Mouse (Mus musculus) C2C12 (cell line): Measurements from ENCODE around the gene Sptssa. TPM values are rescaled to one million over a fixed set of nuclear protein-coding genes. Genes with fewer than 3 reads are reported as not detected.

Source experiments
- H3K27me3 ChIP-seq: one replicate; pipeline ENCODE4 v1.6.1; 2011; ENCODE audit not compliant: control insufficient read depth, insufficient read depth, insufficient read length
- H3K36me3 ChIP-seq: one replicate; pipeline ENCODE4 v1.6.1; 2011; ENCODE audit not compliant: control insufficient read depth, insufficient read depth
- H3K4me3 ChIP-seq: one replicate; pipeline ENCODE4 v1.5.1; 2011; ENCODE audit warnings: mild to moderate bottlenecking, control low read depth; ENCODE audit not compliant: poor library complexity, insufficient read depth, severe bottlenecking
- H3K79me2 ChIP-seq: one replicate; pipeline ENCODE4 v1.6.1; 2011; ENCODE audit not compliant: control insufficient read depth, insufficient read depth
- H3K79me3 ChIP-seq: one replicate; pipeline ENCODE4 v1.6.1; 2011; ENCODE audit warnings: low read depth, control low read depth
- H3ac ChIP-seq: one replicate; pipeline ENCODE3; 2011; ENCODE audit warnings: low read depth; ENCODE audit not compliant: control insufficient read depth, insufficient read length
- CEBPB ChIP-seq: IDR thresholded peaks from one replicate; pipeline ENCODE4 v1.6.1; 2011; ENCODE audit warnings: low read depth, mild to moderate bottlenecking, control low read depth, moderate library complexity
- CTCF ChIP-seq: IDR thresholded peaks from one replicate; pipeline ENCODE4 v1.5.1; 2011; ENCODE audit not compliant: control insufficient read depth, insufficient read depth, insufficient read length
- FOSL1 ChIP-seq: IDR thresholded peaks from one replicate; pipeline ENCODE4 v1.8.0; 2011; ENCODE audit warnings: mild to moderate bottlenecking, low read length; ENCODE audit not compliant: poor library complexity, insufficient read depth, severe bottlenecking
- MAX ChIP-seq: IDR thresholded peaks from one replicate; pipeline ENCODE4 v1.6.1; 2011; ENCODE audit warnings: mild to moderate bottlenecking, control low read depth
- MYOD1 ChIP-seq: IDR thresholded peaks from one replicate; pipeline ENCODE4 v1.6.1; 2011; ENCODE audit warnings: low read depth; ENCODE audit not compliant: control insufficient read depth, insufficient read length
- MYOG ChIP-seq: IDR thresholded peaks from one replicate; pipeline ENCODE4 v1.6.1; 2011; ENCODE audit not compliant: control insufficient read depth, insufficient read length; ENCODE audit errors: extremely low read depth
- USF1 ChIP-seq: IDR thresholded peaks from one replicate; pipeline ENCODE4 v1.6.1; 2011; ENCODE audit warnings: low read depth, mild to moderate bottlenecking, control low read depth, moderate library complexity
- polyA plus RNA-seq: library from polyadenylated mRNA; unstranded; fragments of >200 nt; fragmentation: generic; extraction: Trizol; gene quantifications from one replicate; pipeline ENCODE4 v1.2.1, GENCODE M21; 2012; ENCODE audit warnings: missing spikeins

Sptssa gene
- polyA plus RNA-seq, 1 experiment: 35.3 TPM

GRCm38 (mm10) chr12:54651820-54652219 lies 4.6 kb downstream of the Sptssa start:
- TF ChIP-seq USF1: no peak
- no peak for TF ChIP-seq CTCF
- TF ChIP-seq FOSL1: no peak
- no peak for TF ChIP-seq MYOG
- no peak for TF ChIP-seq CEBPB
- no peak for TF ChIP-seq MAX
- TF ChIP-seq MYOD1: no peak
- Histone ChIP-seq H3K36me3 (peaks cover 29% of the 10 kb centered on the region), H3K79me2 (peaks cover 80% of the 10 kb centered on the region), H3K79me3 (peaks cover 40% of the 10 kb centered on the region), H3K27me3 (no peaks in the 10 kb centered on the region), H3K4me3 (no peak overlapping the region), H3ac (no peak overlapping the region)

- Histone ChIP-seq H3K27me3 (no peaks in the 10 kb centered on the region), H3ac (no peak overlapping the region), H3K79me3 (peaks cover 40% of the 10 kb centered on the region), H3K36me3 (peaks cover 35% of the 10 kb centered on the region), H3K4me3 (no peak overlapping the region), H3K79me2 (peaks cover 80% of the 10 kb centered on the region)
- no peak for TF ChIP-seq CTCF
These were observed 5.2 kb downstream of the Sptssa start for GRCm38 (mm10) chr12:54651158-54651557.

DNA sequence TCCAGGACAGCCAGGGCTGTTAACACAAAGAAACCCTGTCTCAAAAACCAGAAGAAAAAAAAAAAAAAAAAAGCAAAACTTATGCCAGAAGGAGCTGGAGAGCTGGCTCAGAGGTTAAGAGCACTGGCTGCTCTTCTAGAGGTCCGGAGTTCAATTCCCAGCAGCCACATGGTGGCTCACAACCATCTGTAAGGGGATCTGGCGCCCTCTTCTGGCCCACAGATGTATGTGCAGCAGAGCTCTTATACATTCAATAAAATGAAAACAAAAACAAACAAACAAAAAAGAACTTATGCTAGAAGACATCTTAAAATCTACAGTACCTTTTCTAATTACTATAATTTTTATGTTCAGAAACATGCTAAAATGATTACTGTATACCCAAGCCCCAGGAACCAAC lies 11.4 kb downstream of the Sptssa start:
- Histone ChIP-seq H3K79me2 (peaks cover 19% of the 10 kb centered on the region), H3K4me3 (no peak overlapping the region), H3ac (no peak overlapping the region), H3K27me3 (no peaks in the 10 kb centered on the region), H3K36me3 (peaks cover 37% of the 10 kb centered on the region), H3K79me3 (peaks cover 3% of the 10 kb centered on the region)
- no peak for TF ChIP-seq USF1
- TF ChIP-seq MYOG: no peak
- no peak for TF ChIP-seq CEBPB
- no peak for TF ChIP-seq MAX
- TF ChIP-seq FOSL1: no peak
- TF ChIP-seq MYOD1: no peak
- TF ChIP-seq CTCF: no peak

GRCm38 (mm10) chr12:54643320-54643892 lies 13.0 kb downstream of the Sptssa start:
- Histone ChIP-seq H3ac (no peak overlapping the region), H3K4me3 (no peak overlapping the region), H3K36me3 (peaks cover 32% of the 10 kb centered on the region), H3K79me3 (peaks cover under 1% of the 10 kb centered on the region), H3K79me2 (peaks cover 5% of the 10 kb centered on the region), H3K27me3 (no peaks in the 10 kb centered on the region)
- TF ChIP-seq FOSL1 (no peak), USF1 (no peak), MYOG (no peak), MYOD1 (no peak), MAX (no peak), CEBPB (no peak)

- TF ChIP-seq CTCF (no peak), MYOD1 (no peak), MYOG (no peak)
- H3K36me3 ChIP-seq: peaks cover 13% of the 10 kb centered on the region
- H3ac ChIP-seq: no peak overlapping the region
- no peaks in the 10 kb centered on the region for H3K79me2 ChIP-seq
- no peaks in the 10 kb centered on the region for H3K79me3 ChIP-seq
- no peaks in the 10 kb centered on the region for H3K27me3 ChIP-seq
- H3K4me3 ChIP-seq: no peak overlapping the region
These were observed 15.0 kb downstream of the Sptssa start for GRCm38 (mm10) chr12:54641374-54641773.

DNA sequence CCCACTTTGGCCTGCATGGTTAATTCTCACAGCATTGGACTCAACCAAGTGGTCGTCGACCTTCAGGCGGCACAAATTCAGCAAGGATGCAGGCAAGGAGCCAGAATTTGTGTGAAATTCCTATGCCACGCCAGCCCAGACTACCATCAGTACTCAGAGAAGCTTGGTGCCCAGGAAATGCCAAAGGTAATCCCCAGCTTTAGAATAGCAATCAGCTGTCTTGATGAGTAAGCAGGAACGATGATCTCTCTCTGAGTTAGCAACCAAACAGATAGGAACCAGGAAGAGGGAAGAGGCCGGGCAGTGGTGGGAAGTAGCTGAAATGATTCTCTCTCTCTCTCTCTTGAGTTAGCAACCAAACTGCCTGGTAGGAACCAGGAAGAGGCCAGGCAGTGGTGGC lies 16.1 kb downstream of the Sptssa start:
- Histone ChIP-seq H3ac (no peak overlapping the region), H3K36me3 (peaks cover 4% of the 10 kb centered on the region), H3K79me3 (no peaks in the 10 kb centered on the region), H3K79me2 (no peaks in the 10 kb centered on the region), H3K4me3 (no peak overlapping the region), H3K27me3 (no peaks in the 10 kb centered on the region)
- TF ChIP-seq CTCF: no peak
- TF ChIP-seq MYOG: no peak
- no peak for TF ChIP-seq MAX
- TF ChIP-seq FOSL1: no peak
- no peak for TF ChIP-seq CEBPB
- no peak for TF ChIP-seq MYOD1
- no peak for TF ChIP-seq USF1
